Comparison of ENCODE assay signal across 34 mouse cellular contexts in genomic region chr15:100465432-100465831, GRCm38 (mm10). TPM values are rescaled to one million over a fixed set of nuclear protein-coding genes. Genes with fewer than 3 reads are reported as not detected.
DNase-seq lines count a peak whose midpoint lies in the region; ATAC-seq and TF ChIP-seq lines count a peak whose summit lies in the region.
"Had no signal": no experiment of that assay in that cellular context is flagged by ENCODE, and none has a peak within 500 bp of the region (broad histone marks: within the 10 kb centered on the region; RNA-seq: fewer than 3 reads in every experiment).

No protein-coding gene starts in this region.

- peaks cover 8% of the 10 kb centered on the region for H3K4me1 ChIP-seq in hindbrain, postnatal 0 days (ENCODE audit: insufficient read depth, low read length)
- peaks cover 19% of the 10 kb centered on the region for H3K4me1 ChIP-seq in hindbrain, embryonic 14.5 days (replicated peaks; ENCODE audit: control insufficient read depth, insufficient read depth, low read length)
- peaks cover 9 to 27% of the 10 kb centered on the region in 2 experiments for H3K4me1 ChIP-seq in liver, embryonic 14.5 days (replicated peaks; ENCODE audit: control insufficient read depth in 2 of 2, insufficient read depth in 2 of 2, low read length in 1 of 2)
- peaks cover 20% of the 10 kb centered on the region for H3K4me1 ChIP-seq in liver, embryonic 11.5 days (replicated peaks; ENCODE audit: control insufficient read depth, insufficient read depth, low read length)

- DNase-seq in hindbrain, postnatal 0 days (ENCODE audit: low spot score) = no peak
- no peak for DNase-seq in hindbrain, embryonic 14.5 days (ENCODE audit: low spot score)
- DNase-seq in liver, embryonic 14.5 days (ENCODE audit: low read depth in 3 of 3, low spot score in 3 of 3) = no peak
- no peak for DNase-seq in liver, embryonic 11.5 days (ENCODE audit: low spot score)
- DNase-seq in CD4-positive helper T cell, adult 2 months (ENCODE audit: low read depth, low spot score) = peak; percentile 36
- peak; percentile 44 for DNase-seq in induced T-regulatory cell, adult 2 months (ENCODE audit: low read depth)
- no peak for DNase-seq in ovary, postnatal 14 days (ENCODE audit: low spot score)
- DNase-seq: adrenal gland, postnatal 25 days; cerebellum, adult 8-10 months; cerebellum, postnatal 36 days; embryo, embryonic 11 days; gastrocnemius, postnatal 25 days; heart, adult 18-20 months; kidney, adult 9 months; kidney, postnatal 25 days; layer of hippocampus, adult 9-11 months; right cerebral cortex, postnatal 14 days; thymus, postnatal 14 days had no signal

- no peak for TF ChIP-seq EP300 in liver, embryonic 14.5 days (IDR thresholded peaks at IDR 0.05; ENCODE audit: low read depth)

- no peaks in the 10 kb centered on the region for H3K36me3 ChIP-seq in hindbrain, postnatal 0 days (ENCODE audit: insufficient read depth, low read length)
- no peaks in the 10 kb centered on the region for H3K36me3 ChIP-seq in hindbrain, embryonic 14.5 days (replicated peaks; ENCODE audit: control insufficient read depth, insufficient read depth)
- H3K36me3 ChIP-seq in liver, embryonic 14.5 days (replicated peaks; ENCODE audit: control insufficient read depth, insufficient read depth, low read depth) = no peaks in the 10 kb centered on the region
- H3K36me3 ChIP-seq in liver, embryonic 11.5 days (ENCODE audit: control insufficient read depth, insufficient read depth, low read length) = no peaks in the 10 kb centered on the region
- H3K36me3 ChIP-seq: embryonic facial prominence, embryonic 13.5 days; heart, embryonic 13.5 days; hindbrain, embryonic 12.5 days; liver, embryonic 15.5 days had no signal

- no peak overlapping the region for H3K4me2 ChIP-seq in hindbrain, postnatal 0 days (ENCODE audit: low read depth, low read length)
- no peak overlapping the region for H3K4me2 ChIP-seq in hindbrain, embryonic 14.5 days (replicated peaks)
- no peak overlapping the region for H3K4me2 ChIP-seq in liver, embryonic 14.5 days (ENCODE audit: low read depth)
- no peak overlapping the region for H3K4me2 ChIP-seq in liver, embryonic 11.5 days
- H3K4me2 ChIP-seq: embryonic facial prominence, embryonic 13.5 days; heart, embryonic 13.5 days; hindbrain, embryonic 12.5 days; liver, embryonic 15.5 days; midbrain, embryonic 11.5 days had no signal

- H3K9ac ChIP-seq in hindbrain, postnatal 0 days (replicated peaks; ENCODE audit: low read length) = no peak overlapping the region
- no peak overlapping the region for H3K9ac ChIP-seq in hindbrain, embryonic 14.5 days
- H3K9ac ChIP-seq in liver, embryonic 14.5 days (replicated peaks) = no peak overlapping the region
- no peak overlapping the region for H3K9ac ChIP-seq in liver, embryonic 11.5 days (ENCODE audit: low read depth, low read length)
- H3K9ac ChIP-seq: embryonic facial prominence, embryonic 13.5 days; heart, embryonic 13.5 days; hindbrain, embryonic 12.5 days; liver, embryonic 15.5 days had no signal

- TF ChIP-seq CTCF in hindbrain, postnatal 0 days (IDR thresholded peaks at IDR 0.05; ENCODE audit: low read depth) = peak; percentile 40
- TF ChIP-seq CTCF in liver, embryonic 14.5 days (IDR thresholded peaks at IDR 0.05; ENCODE audit: low read depth) = peak; percentile 28; the same call in 1 of the 2 replicates

- H3K27me3 ChIP-seq in hindbrain, postnatal 0 days (ENCODE audit: insufficient read depth, low read length) = no peaks in the 10 kb centered on the region
- H3K27me3 ChIP-seq in hindbrain, embryonic 14.5 days (ENCODE audit: control insufficient read depth, insufficient read depth, low read length) = no peaks in the 10 kb centered on the region
- H3K27me3 ChIP-seq in liver, embryonic 14.5 days (ENCODE audit: control insufficient read depth, insufficient read depth, low read length) = no peaks in the 10 kb centered on the region
- H3K27me3 ChIP-seq in liver, embryonic 11.5 days (replicated peaks; ENCODE audit: control insufficient read depth, insufficient read depth, low read length) = no peaks in the 10 kb centered on the region
- H3K27me3 ChIP-seq: embryonic facial prominence, embryonic 13.5 days; liver, embryonic 15.5 days had no signal

- 79% methylated on average over 2 of the region's 2 CpGs for WGBS in hindbrain, postnatal 0 days
- WGBS in hindbrain, embryonic 14.5 days = 75% methylated on average over 2 of the region's 2 CpGs
- WGBS in liver, embryonic 14.5 days (ENCODE audit: insufficient replicate concordance) = 56% methylated on average over 2 of the region's 2 CpGs
- 70% methylated on average over 2 of the region's 2 CpGs for WGBS in liver, embryonic 11.5 days

- no peak overlapping the region for H3K4me3 ChIP-seq in hindbrain, postnatal 0 days (ENCODE audit: low read length)
- H3K4me3 ChIP-seq in hindbrain, embryonic 14.5 days (replicated peaks; ENCODE audit: low read length) = no peak overlapping the region
- H3K4me3 ChIP-seq in liver, embryonic 14.5 days (ENCODE audit: insufficient read depth in 1 of 2, low read depth in 2 of 2, low read length in 2 of 2) = no peak overlapping the region
- H3K4me3 ChIP-seq in liver, embryonic 11.5 days (ENCODE audit: low read depth, low read length) = no peak overlapping the region
- H3K4me3 ChIP-seq: embryonic facial prominence, embryonic 13.5 days; heart, embryonic 13.5 days; hindbrain, embryonic 12.5 days; liver, embryonic 15.5 days had no signal

- H3K27ac ChIP-seq in hindbrain, postnatal 0 days = no peak overlapping the region
- H3K27ac ChIP-seq in hindbrain, embryonic 14.5 days = no peak overlapping the region
- no peak overlapping the region for H3K27ac ChIP-seq in liver, embryonic 14.5 days
- H3K27ac ChIP-seq in liver, embryonic 11.5 days (ENCODE audit: low read depth, low read length) = no peak overlapping the region
- H3K27ac ChIP-seq: embryonic facial prominence, embryonic 13.5 days; heart, embryonic 13.5 days; hindbrain, embryonic 12.5 days; liver, embryonic 15.5 days had no signal

- no peak for ATAC-seq in hindbrain, postnatal 0 days
- no peak for ATAC-seq in hindbrain, embryonic 14.5 days (ENCODE audit: low FRiP score)
- no peak for ATAC-seq in liver, embryonic 14.5 days (ENCODE audit: insufficient read depth)
- ATAC-seq in liver, embryonic 11.5 days (replicated peaks; ENCODE audit: low FRiP score) = no peak
- ATAC-seq in erythroid progenitor cell, adult 5-6 weeks (replicated peaks; ENCODE audit: low FRiP score, poor library complexity, severe bottlenecking) = no peak
- ATAC-seq: activated CD4-positive, CD25-positive, alpha-beta regulatory T cell, adult 4 months; forebrain, embryonic 14.5 days; lung, postnatal 0 days had no signal

- no peaks in the 10 kb centered on the region for H3K9me3 ChIP-seq in hindbrain, postnatal 0 days (ENCODE audit: low read length)
- H3K9me3 ChIP-seq in hindbrain, embryonic 14.5 days (ENCODE audit: control insufficient read depth, low read length) = no peaks in the 10 kb centered on the region
- no peaks in the 10 kb centered on the region for H3K9me3 ChIP-seq in liver, embryonic 14.5 days (ENCODE audit: control insufficient read depth, low read length)
- H3K9me3 ChIP-seq in liver, embryonic 11.5 days (ENCODE audit: control insufficient read depth, low read length) = no peaks in the 10 kb centered on the region
- H3K9me3 ChIP-seq: embryonic facial prominence, embryonic 13.5 days; G1E; heart, embryonic 13.5 days; hindbrain, embryonic 12.5 days; liver, embryonic 15.5 days had no signal

RNA-seq across cellular contexts. Expression of gene Letmd1, which starts 3.4 kb away (rescaled TPM):
- 79.5 and 88.6 TPM in 2 replicates for total RNA-seq in hindbrain, postnatal 0 days (2014; rRNA removed)
- 44.7 and 45.6 TPM in 2 replicates for polyA plus RNA-seq in hindbrain, postnatal 0 days (2015; fragmentation: Nextera tagmentation; extraction: Ambion mirVana)
- 49.8 and 52.1 TPM in 2 replicates for polyA plus RNA-seq in hindbrain, embryonic 14.5 days (2014; fragmentation: Nextera tagmentation; extraction: Ambion mirVana)
- polyA plus RNA-seq in liver, embryonic 14.5 days (2012; rRNA removed) = 15.2 and 18.1 TPM in 2 replicates
- 9.5 and 10.6 TPM in 2 replicates for polyA plus RNA-seq in liver, embryonic 14.5 days (2014; fragmentation: Nextera tagmentation; extraction: Ambion mirVana)
- polyA plus RNA-seq in liver, embryonic 11.5 days (2014; fragmentation: Nextera tagmentation; extraction: Ambion mirVana) = 34.2 and 36.0 TPM in 2 replicates
- total RNA-seq in erythroid progenitor cell, adult 5-6 weeks (2015; ENCODE audit: low replicate concordance) = 4.3 and 8.8 TPM in 2 replicates
- 4.4 and 4.5 TPM in 2 replicates for total RNA-seq in erythroid progenitor cell, adult 5-6 weeks (2017; ENCODE audit: low replicate concordance)

RNA-seq across cellular contexts. Expression of gene Csrnp2, which starts 29.9 kb away (rescaled TPM):
- 50.2 and 53.9 TPM in 2 replicates for total RNA-seq in hindbrain, postnatal 0 days (2014; rRNA removed)
- polyA plus RNA-seq in hindbrain, postnatal 0 days (2015; fragmentation: Nextera tagmentation; extraction: Ambion mirVana) = 27.3 and 29.9 TPM in 2 replicates
- polyA plus RNA-seq in hindbrain, embryonic 14.5 days (2014; fragmentation: Nextera tagmentation; extraction: Ambion mirVana) = 43.1 and 46.1 TPM in 2 replicates
- polyA plus RNA-seq in liver, embryonic 14.5 days (2012; rRNA removed) = 0.42 and 0.59 TPM in 2 replicates
- polyA plus RNA-seq in liver, embryonic 14.5 days (2014; fragmentation: Nextera tagmentation; extraction: Ambion mirVana) = 0.58 and 0.78 TPM in 2 replicates
- 6.5 and 7.5 TPM in 2 replicates for polyA plus RNA-seq in liver, embryonic 11.5 days (2014; fragmentation: Nextera tagmentation; extraction: Ambion mirVana)
- not detected in 2 replicates for total RNA-seq in erythroid progenitor cell, adult 5-6 weeks (2015; ENCODE audit: low replicate concordance)
- 0.26 TPM in 1 of 2 replicates, not detected in the other for total RNA-seq in erythroid progenitor cell, adult 5-6 weeks (2017; ENCODE audit: low replicate concordance)

RNA-seq across cellular contexts. Expression of gene Slc11a2, which starts 40.6 kb away (rescaled TPM):
- 25.1 and 40.1 TPM in 2 replicates for total RNA-seq in hindbrain, postnatal 0 days (2014; rRNA removed)
- polyA plus RNA-seq in hindbrain, postnatal 0 days (2015; fragmentation: Nextera tagmentation; extraction: Ambion mirVana) = 14.5 and 18.5 TPM in 2 replicates
- polyA plus RNA-seq in hindbrain, embryonic 14.5 days (2014; fragmentation: Nextera tagmentation; extraction: Ambion mirVana) = 18.5 and 18.6 TPM in 2 replicates
- polyA plus RNA-seq in liver, embryonic 14.5 days (2012; rRNA removed) = 38.4 and 40.8 TPM in 2 replicates
- 37.7 and 38.4 TPM in 2 replicates for polyA plus RNA-seq in liver, embryonic 14.5 days (2014; fragmentation: Nextera tagmentation; extraction: Ambion mirVana)
- polyA plus RNA-seq in liver, embryonic 11.5 days (2014; fragmentation: Nextera tagmentation; extraction: Ambion mirVana) = 51.2 and 55.4 TPM in 2 replicates
- 119 and 142 TPM in 2 replicates for total RNA-seq in erythroid progenitor cell, adult 5-6 weeks (2015; ENCODE audit: low replicate concordance)
- total RNA-seq in erythroid progenitor cell, adult 5-6 weeks (2017; ENCODE audit: low replicate concordance) = 109 and 145 TPM in 2 replicates

RNA-seq across cellular contexts. Expression of gene Gm5475, which starts 43.5 kb away (rescaled TPM):
- not detected in 2 replicates for total RNA-seq in hindbrain, postnatal 0 days (2014; rRNA removed)
- polyA plus RNA-seq in hindbrain, postnatal 0 days (2015; fragmentation: Nextera tagmentation; extraction: Ambion mirVana) = 0.10 and 0.19 TPM in 2 replicates
- polyA plus RNA-seq in hindbrain, embryonic 14.5 days (2014; fragmentation: Nextera tagmentation; extraction: Ambion mirVana) = 0.13 and 0.15 TPM in 2 replicates
- 0.01 TPM in 1 of 2 replicates, not detected in the other for polyA plus RNA-seq in liver, embryonic 14.5 days (2012; rRNA removed)
- polyA plus RNA-seq in liver, embryonic 14.5 days (2014; fragmentation: Nextera tagmentation; extraction: Ambion mirVana) = 0.05 TPM in 1 of 2 replicates, not detected in the other
- polyA plus RNA-seq in liver, embryonic 11.5 days (2014; fragmentation: Nextera tagmentation; extraction: Ambion mirVana) = 0.10 TPM in 1 of 2 replicates, not detected in the other
- total RNA-seq in erythroid progenitor cell, adult 5-6 weeks (2015; ENCODE audit: low replicate concordance) = not detected in 2 replicates
- total RNA-seq in erythroid progenitor cell, adult 5-6 weeks (2017; ENCODE audit: low replicate concordance) = 0.51 TPM in 1 of 2 replicates, not detected in the other
- total RNA-seq: adrenal gland, postnatal 25 days; gastrocnemius, postnatal 25 days; heart, adult 18-20 months; heart, postnatal 25 days; left cerebral cortex, adult 18-20 months; megakaryocyte progenitor cell, adult 5-6 weeks; monocyte, adult 5-6 weeks had no signal
- polyA plus RNA-seq: embryonic facial prominence, embryonic 13.5 days; forebrain, embryonic 14.5 days; G1E; hindbrain, embryonic 12.5 days; intestine, embryonic 14.5 days; limb, embryonic 11.5 days; midbrain, embryonic 11.5 days had no signal

Comparison
In these comparisons a context has a peak if more than half of its experiments do, and no peak if none do; other contexts are left out.
1. DNase-seq: peak in CD4-positive helper T cell, adult 2 months (single experiment) and induced T-regulatory cell, adult 2 months (single experiment); none in hindbrain, postnatal 0 days (single experiment), hindbrain, embryonic 14.5 days (single experiment), liver, embryonic 14.5 days (0 of 3), liver, embryonic 11.5 days (single experiment) and ovary, postnatal 14 days (single experiment).